Mouse (Mus musculus) spleen, adult 2 months (tissue): ENCODE measurements around the gene Nox4. TPM values are rescaled to one million over a fixed set of nuclear protein-coding genes. Genes with fewer than 3 reads are reported as not detected.

Source experiments
- DNase-seq, 2 experiments: peaks; one replicate each; pipeline versions ENCODE4 v3.0.0 to v3.0.0-alpha.2; 2012 to 2021; ENCODE audit warnings: low spot score in 2 of 2, low read depth in 1 of 2
- H3K27ac ChIP-seq: fragments of 200-500 bp; 2 replicates; pipeline ENCODE4 v1.5.1; 2012; ENCODE audit warnings: low read length, inconsistent platforms; ENCODE audit not compliant: insufficient read depth
- H3K27me3 ChIP-seq: fragments of 200-500 bp; 2 replicates; pipeline ENCODE4 v1.6.1; 2012; ENCODE audit warnings: mild to moderate bottlenecking, moderate library complexity, low read length, inconsistent platforms; ENCODE audit not compliant: control insufficient read depth, insufficient read depth
- H3K36me3 ChIP-seq: fragments of 200-500 bp; 2 replicates; pipeline ENCODE4 v1.6.1; 2012; ENCODE audit warnings: mild to moderate bottlenecking, low read length, inconsistent platforms; ENCODE audit not compliant: control insufficient read depth, insufficient read depth
- H3K4me1 ChIP-seq: fragments of 200-500 bp; 2 replicates; pipeline ENCODE4 v1.6.1; 2011; ENCODE audit warnings: inconsistent platforms; ENCODE audit not compliant: control insufficient read depth, insufficient read depth, insufficient read length
- H3K4me3 ChIP-seq: fragments of 200-500 bp; 2 replicates; pipeline ENCODE4 v1.5.1; 2011; ENCODE audit warnings: mild to moderate bottlenecking, inconsistent platforms; ENCODE audit not compliant: insufficient read depth, insufficient read length; ENCODE audit errors: extremely low read depth
- CTCF ChIP-seq: fragments of 200-500 bp; IDR thresholded peaks from 2 replicates; pipeline ENCODE4 v1.5.1; 2011; ENCODE audit warnings: mild to moderate bottlenecking, inconsistent platforms; ENCODE audit not compliant: insufficient read depth, insufficient read length, insufficient replicate concordance; ENCODE audit errors: extremely low read depth
- POLR2A ChIP-seq: fragments of 200-500 bp; IDR thresholded peaks from 2 replicates; pipeline ENCODE4 v1.6.1; 2011; ENCODE audit warnings: low read depth, low read length, inconsistent platforms
- WGBS: fragments of 180-500 bp; shearing (Covaris S2); methylation state at CpG from one replicate; pipeline ENCODE4 v1.1.7; 2018; 5-methylcytosine and 5-hydroxymethylcytosine counted together
- polyA plus RNA-seq: library from polyadenylated mRNA; depleted of rRNA; stranded (reverse); fragments of >200 nt; gene quantifications from 2 replicates; pipeline ENCODE4 v1.2.3, GENCODE M21; 2012; rRNA removed

The Nox4 gene
- polyA plus RNA-seq, result 0.12 and 0.16 TPM in 2 replicates

DNA sequence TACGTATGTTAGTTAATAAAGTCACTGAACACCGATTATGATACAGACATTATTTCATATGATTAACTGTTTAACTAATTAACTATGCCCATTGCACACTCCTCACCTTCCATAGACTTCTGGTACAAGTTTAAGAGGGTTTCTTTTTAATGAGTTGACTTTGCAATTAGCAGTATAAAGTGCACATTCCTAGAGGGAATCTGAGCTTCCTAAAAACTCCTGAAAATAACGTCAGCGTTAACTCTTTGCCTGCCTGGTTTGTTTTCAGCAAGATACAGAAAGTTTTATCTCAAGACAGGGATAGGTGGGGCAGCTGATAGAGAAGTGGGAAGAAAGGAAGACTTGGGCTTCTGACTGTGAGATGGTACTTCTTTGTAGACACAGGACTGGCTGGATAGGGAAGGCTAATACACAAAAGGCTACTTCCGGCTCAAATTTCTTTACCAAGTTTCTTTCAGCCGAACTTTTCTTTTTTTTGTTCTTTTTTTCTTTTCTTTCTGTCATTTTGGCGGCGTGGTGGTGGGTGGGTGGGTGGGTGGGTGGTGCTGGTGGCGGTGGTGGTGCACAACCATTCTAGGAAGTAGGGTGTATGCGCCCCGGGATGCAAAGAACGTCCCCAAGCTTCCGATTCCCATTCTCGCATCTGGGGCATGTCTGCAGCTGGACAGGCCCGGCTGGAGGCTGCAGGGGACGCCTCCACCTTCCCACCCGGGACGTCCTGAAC lies at the start of gene Nox4:
Nox4 (plus strand) TSS at position 241 of the 724 bp plus-strand sequence.
- H3K27ac ChIP-seq, result no peak within 1 kb of the TSS
- no peak within 1 kb of the TSS for H3K4me3 ChIP-seq
- H3K36me3 ChIP-seq, result no peaks in the 10 kb centered on the region
- H3K4me1 ChIP-seq, result no peaks in the 10 kb centered on the region
- H3K27me3 ChIP-seq, result no peaks in the 10 kb centered on the region
- no peak for TF ChIP-seq CTCF
- no peak for TF ChIP-seq POLR2A
- no peak for DNase-seq
- WGBS, result 15% methylated on average over 18 of the region's 18 CpGs

DNA sequence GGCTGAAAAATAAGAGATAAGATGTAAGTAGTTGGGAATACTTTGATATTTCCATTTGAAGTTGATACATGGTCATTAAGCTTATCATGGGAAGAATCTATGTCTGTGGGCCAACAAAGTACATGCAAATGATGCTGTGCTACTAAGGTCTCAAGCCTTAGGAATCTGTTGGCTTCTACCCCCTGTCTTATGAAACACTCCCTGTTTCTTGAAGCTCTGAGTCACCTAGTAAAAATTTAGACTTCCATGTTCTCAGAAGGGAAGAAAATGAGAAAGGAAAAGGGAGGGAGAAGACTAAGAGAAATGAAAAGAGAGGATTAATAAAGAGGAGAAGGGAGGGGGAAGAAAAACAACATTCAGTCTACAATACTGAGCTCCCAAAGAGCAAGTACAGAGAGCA lies 41.1 kb upstream of the Nox4 start:
- no peak for TF ChIP-seq POLR2A
- TF ChIP-seq CTCF, result no peak
- Histone ChIP-seq H3K4me1 (no peaks in the 10 kb centered on the region), H3K4me3 (no peak overlapping the region), H3K27me3 (no peaks in the 10 kb centered on the region), H3K27ac (no peak overlapping the region), H3K36me3 (no peaks in the 10 kb centered on the region)
- DNase-seq, result no peak

DNA sequence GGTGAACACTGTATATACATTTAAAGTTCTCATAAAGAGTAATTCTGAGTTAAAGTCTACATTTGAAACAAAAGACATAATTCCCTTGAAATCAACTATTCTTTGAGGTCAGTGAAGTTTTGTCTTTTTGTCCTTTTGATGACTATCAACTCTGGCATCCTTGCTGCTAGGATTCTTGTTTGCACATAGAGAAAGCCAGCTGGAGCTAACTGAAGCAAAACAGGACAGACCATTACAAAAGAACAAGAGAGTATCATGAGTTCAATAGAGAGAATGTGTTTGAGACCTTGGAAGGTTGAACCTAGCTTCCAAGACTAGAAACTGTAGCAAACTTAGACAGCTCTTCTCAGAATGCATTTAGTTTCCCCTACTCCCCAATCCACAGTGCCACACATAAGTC lies 24.2 kb upstream of the Nox4 start:
- H3K4me3 ChIP-seq, result no peak overlapping the region
- no peaks in the 10 kb centered on the region for H3K36me3 ChIP-seq
- no peak for DNase-seq
- H3K4me1 ChIP-seq, result no peaks in the 10 kb centered on the region
- H3K27me3 ChIP-seq, result no peaks in the 10 kb centered on the region
- TF ChIP-seq CTCF, result no peak
- TF ChIP-seq POLR2A, result no peak
- no peak overlapping the region for H3K27ac ChIP-seq

DNA sequence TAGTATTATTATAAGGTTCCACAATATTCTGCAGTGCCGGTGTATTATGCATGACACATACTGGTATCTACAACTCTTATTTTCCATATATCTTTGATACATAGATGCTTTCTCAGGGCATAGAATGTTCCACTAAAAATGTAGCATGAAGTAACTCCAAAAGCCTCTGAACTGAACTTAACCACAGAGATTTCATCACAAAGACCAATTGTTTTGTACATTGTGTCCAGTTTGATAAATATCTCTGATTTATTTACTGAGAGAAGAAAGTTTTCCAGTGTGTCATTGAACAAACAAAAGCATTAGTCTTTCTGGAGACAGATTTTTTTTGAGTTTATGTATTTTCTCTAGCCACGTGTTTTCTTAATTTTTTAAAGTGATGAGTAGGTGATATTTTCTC lies 23.1 kb upstream of the Nox4 start:
- DNase-seq, result no peak
- no peaks in the 10 kb centered on the region for H3K36me3 ChIP-seq
- no peaks in the 10 kb centered on the region for H3K27me3 ChIP-seq
- WGBS, result 79% methylated on average over 2 of the region's 2 CpGs
- H3K27ac ChIP-seq, result no peak overlapping the region
- H3K4me1 ChIP-seq, result no peaks in the 10 kb centered on the region
- no peak overlapping the region for H3K4me3 ChIP-seq
- no peak for TF ChIP-seq POLR2A
- no peak for TF ChIP-seq CTCF

DNA sequence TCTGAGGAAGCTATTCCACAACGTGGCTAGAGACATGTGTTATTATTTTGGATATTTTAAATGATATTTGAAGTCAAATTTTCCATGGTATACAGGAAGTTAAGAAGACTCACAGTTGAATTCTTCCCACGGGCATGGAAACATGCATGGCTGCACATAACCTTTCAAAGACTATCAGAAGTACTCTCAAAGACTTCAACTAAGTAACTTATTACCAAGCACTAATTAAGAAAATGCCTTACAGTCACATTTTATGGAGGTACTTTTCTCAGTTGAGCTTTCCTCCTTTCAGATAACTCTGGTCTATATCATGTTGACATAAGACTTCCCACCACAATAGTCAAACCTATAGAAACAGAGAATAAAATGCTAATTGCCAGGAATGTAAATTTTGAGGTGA lies 20.3 kb upstream of the Nox4 start:
- no peak for DNase-seq
- H3K27ac ChIP-seq, result no peak overlapping the region
- no peaks in the 10 kb centered on the region for H3K27me3 ChIP-seq
- no peak overlapping the region for H3K4me3 ChIP-seq
- 34% methylated on average over 2 of the region's 2 CpGs for WGBS
- H3K36me3 ChIP-seq, result no peaks in the 10 kb centered on the region
- TF ChIP-seq CTCF, result no peak
- no peak for TF ChIP-seq POLR2A
- no peaks in the 10 kb centered on the region for H3K4me1 ChIP-seq

DNA sequence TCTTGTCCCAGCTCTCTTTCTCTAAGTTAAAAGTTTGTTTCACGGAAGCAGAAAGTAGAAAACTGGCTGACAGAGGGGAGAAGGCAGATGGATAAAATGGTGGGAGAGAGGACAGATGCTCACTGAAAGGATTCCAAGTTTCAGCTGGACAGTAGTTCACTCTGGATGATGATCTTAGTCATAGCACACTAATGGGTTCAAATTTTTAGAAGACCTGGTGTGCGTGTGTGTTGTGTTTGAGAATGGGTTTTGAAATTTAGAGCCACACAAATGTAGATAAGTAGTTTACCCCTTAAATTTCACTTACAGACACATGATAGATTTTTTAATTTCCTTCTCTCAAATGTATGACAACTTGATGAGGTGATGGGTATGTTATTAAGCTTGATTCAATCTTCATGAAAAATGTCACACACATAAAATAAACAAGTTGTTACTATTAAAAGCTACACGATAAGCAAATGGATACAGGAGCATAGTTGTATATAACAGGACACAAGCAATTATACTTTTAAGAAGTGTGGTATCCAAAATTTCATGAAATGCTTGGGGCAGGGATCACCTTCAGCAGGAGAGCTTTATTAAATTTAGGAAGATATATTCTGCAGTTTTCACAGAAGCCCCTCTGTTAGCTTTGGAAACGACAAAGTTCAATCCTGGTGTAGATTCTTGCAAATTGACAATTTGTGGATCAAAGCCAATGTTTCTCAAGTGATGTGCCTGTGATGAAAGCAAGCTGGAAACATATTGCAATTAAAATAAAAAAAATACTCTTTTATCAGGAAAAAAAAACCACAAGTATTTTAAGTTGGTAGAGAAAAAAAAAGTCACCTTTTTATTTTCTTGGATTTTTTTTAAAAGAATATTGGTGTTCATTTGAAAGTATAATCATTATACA lies 18.6 kb upstream of the Nox4 start:
- WGBS, result 87% methylated on average over 4 of the region's 4 CpGs
- no peaks in the 10 kb centered on the region for H3K27me3 ChIP-seq

More for the DNA sequence above, 18.6 kb upstream of the Nox4 start:
- Histone ChIP-seq H3K36me3 (no peaks in the 10 kb centered on the region), H3K27ac (no peak overlapping the region), H3K4me3 (no peak overlapping the region), H3K4me1 (no peaks in the 10 kb centered on the region)
- no peak for DNase-seq
- TF ChIP-seq CTCF (no peak), POLR2A (no peak)
